Mouse (Mus musculus) erythroblast, embryonic 14.5 days (primary cell): ENCODE measurements around the gene Chic2.

ENCODE experiments used
- GATA1 ChIP-seq: IDR thresholded peaks from 2 replicates; pipeline ENCODE4 v1.6.1; 2012; ENCODE audit warnings: low read length, inconsistent platforms, mixed read lengths
- TAL1 ChIP-seq: IDR thresholded peaks from 3 replicates; pipeline ENCODE4 v1.6.1; 2012; ENCODE audit warnings: low read length, inconsistent platforms, mixed read lengths

- no peak for TF ChIP-seq TAL1
- TF ChIP-seq GATA1 = no peak
Observed at GRCm38 (mm10) chr5:74955565-74955964, 89.0 kb downstream of the Chic2 start.
